Mouse (Mus musculus): ENCODE measurements around the gene Papolg. TPM values are rescaled to one million over a fixed set of nuclear protein-coding genes. Genes with fewer than 3 reads are reported as not detected.
"Not testable (repeated sequence)": the region's sequence is repeated elsewhere in the genome, so short reads cannot be mapped to it uniquely, and the experiment has no call there.

The Papolg gene
- 1 to 10 TPM; 3.5 to 4.6 TPM for total RNA-seq (2021)
- long read RNA-seq, experiment 1, partial matches to known transcripts, result 0 of 2 reads
- long read RNA-seq, experiment 1, other reads (novel, unspliced or antisense), result 0 of 2 reads
- long read RNA-seq, experiment 2, partial matches to known transcripts, result 0 of 3 reads
- long read RNA-seq, experiment 2, other reads (novel, unspliced or antisense), result 0 of 3 reads

DNA sequence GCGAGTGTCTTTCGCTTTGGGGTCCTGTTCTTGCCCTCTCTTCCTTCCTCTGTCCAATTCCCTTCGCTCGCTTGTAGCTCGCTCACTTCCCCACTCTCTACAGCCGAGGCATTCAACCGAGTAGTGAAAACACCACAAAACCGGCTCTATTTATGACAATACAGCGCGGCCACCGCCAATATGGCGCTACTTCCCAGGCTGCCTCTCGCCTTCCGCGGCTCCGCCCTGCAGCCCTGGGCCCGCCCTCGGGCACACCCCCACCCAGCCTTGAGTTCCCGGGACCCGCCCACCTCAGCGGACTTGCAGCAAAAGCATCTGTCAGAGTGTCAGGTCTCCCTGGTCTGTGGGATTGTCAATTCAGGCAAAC, at the start of gene Papolg:
TSS of gene Papolg (minus strand) at position 194 of the 367 bp plus-strand sequence.
- DNase-seq, result peak; percentile 89

DNA sequence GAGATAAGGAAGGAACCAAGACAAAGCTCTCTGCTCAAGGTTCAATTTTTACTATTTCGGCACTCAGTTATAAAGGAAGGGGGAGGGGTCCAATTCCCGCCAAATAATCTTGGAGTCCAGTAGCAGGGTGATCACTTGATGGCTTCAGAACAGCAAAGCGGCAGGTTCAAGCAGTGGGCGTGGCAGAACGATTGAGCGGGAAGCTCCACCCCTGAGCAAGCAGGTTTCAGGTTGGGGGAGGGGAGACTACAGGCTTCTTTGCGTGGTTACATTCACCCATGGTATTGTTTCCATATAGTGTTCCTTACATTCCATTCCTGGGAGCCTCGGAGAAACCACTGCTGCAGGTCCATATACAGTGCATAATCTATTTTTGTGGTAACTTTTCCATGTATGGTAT, 33.1 kb upstream of the Papolg start:
- DNase-seq, result not testable (repeated sequence)

GRCm38 (mm10) chr11:23927643-23928042, 32.6 kb upstream of the Papolg start:
- DNase-seq, result no peak

GRCm38 (mm10) chr11:23913824-23914223, 18.8 kb upstream of the Papolg start:
- DNase-seq, result not testable (repeated sequence)

- no peak for DNase-seq
Measured at GRCm38 (mm10) chr11:23903909-23904308, 8.9 kb upstream of the Papolg start.

- no peak for DNase-seq
Measured at GRCm38 (mm10) chr11:23894141-23895059, 653 bp downstream of the Papolg start.

- DNase-seq, result no peak
Measured at GRCm38 (mm10) chr11:23893556-23893955, 1.5 kb downstream of the Papolg start.

GRCm38 (mm10) chr11:23864326-23864725, 30.7 kb downstream of the Papolg start:
- no peak for DNase-seq

DNA sequence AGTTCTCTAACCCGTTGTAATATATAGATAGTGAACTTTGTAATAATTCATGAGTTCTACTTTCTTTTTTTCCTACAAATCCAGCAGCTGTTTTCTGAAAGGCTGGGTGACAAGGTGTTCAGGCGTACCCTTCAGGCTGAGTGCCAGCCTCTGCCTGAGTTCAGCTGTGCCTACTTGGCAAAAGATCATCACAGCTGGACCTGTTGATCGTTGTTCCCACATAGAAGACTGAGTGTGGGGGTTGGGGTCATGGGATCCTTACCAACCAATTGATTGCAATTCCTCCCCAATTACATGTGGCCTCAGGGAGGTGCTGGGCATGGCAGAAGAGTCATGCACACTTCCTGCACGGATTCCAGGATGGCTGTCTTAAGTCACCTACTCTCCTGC, 38.3 kb downstream of the Papolg start:
- no peak for DNase-seq

- no peak for DNase-seq
Measured at GRCm38 (mm10) chr11:23856054-23856722, 38.9 kb downstream of the Papolg start.

- DNase-seq, result peak; percentile 23
Measured at GRCm38 (mm10) chr11:23855182-23855802, 39.8 kb downstream of the Papolg start.

DNA sequence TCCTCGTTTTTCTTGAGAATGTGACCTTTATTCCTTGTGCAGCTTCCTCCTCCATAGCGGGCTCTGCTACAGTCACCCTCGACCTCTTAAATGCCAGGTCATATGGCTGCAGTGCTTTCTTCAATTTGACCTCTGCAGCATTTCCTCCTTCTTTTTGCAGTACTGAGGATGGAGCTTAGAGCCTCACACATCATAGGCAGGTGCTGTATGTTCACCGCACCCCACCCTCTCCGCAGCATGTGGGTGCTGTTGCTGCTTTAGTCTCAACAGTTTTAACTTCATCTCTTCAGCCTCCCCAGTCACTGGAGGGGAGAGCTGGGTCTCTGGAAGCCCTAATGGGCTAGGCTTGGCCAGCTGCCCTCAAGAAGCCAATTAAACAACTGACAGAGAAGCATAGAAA, 41.7 kb downstream of the Papolg start:
- DNase-seq, result no peak

DNA sequence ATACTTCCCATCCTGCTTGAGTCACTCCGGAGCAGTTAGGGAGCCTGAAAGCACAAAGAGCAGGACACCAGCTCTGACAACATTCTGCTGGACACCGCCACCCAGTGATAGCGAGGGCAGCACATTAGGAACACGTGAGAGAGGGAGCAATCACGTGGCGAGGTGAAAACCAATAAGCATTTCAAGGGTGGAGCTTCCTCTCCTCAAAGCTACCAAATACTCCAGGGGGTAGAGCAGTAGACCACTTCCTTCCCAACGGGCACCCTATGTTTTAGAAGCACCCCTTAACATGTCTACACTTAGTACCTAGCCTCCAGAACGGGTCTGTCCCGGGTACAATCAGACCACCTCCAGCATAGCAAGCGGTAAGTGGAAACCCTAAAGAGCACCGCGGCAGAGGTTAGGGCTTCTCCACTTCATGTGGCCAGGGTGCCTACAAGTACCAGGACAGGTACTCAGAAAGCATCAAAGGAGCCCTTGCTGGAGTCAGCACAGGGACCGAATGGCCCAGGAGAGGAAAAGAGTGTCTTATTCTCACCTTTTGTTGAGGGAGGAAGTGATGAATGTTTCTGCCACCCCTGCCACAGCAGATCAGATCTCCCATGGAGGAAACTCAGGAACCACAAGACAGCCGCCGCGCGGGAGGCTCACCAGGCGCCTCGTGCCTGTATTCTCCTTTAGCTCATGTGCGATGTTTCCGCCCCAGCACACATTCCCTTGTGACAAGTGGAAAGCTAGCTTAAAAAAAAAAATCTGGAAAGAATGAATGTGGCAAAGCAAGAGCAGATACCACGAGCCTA, 48.8 kb downstream of the Papolg start:
- DNase-seq, result no peak

DNA sequence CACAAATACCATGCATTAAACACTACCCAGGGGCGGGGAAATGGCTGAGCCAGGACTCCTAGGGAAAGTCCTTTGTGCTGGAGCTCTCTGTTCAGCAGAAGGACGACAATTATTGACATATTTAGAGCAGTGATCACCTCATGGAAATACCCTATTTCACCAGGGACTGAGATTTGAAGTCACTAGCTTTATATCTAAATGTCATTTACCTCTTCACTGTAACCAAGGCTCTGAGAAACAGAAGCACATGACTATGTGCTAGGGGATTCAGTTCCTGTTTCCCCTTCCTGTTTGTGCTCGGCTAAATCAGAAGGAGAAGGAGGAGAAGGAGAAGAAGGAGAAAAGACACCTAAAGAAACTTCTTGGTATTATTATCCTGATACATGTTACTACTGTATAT, 71.8 kb downstream of the Papolg start:
- DNase-seq, result no peak

- DNase-seq, result no peak
Measured at GRCm38 (mm10) chr11:23821652-23822051, 73.4 kb downstream of the Papolg start.

DNA sequence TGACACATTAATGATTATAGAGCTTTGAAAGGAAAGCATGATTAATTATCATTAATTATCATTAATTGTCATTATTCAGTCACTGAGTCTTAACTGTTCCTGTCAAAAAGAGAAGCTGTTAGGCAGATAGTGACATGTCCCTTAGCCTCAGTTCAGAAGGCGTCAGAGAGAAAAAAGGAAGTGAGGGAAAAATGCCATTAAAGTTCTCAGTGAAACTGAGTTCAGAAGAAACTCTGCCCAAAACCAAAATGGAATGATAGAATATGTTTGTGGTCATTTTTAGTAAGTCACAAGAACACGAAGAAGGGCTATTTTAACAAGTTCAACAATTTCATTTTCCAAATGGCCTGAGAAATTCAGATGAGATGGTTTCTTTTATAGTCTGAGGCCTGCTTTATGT, 74.1 kb downstream of the Papolg start:
- DNase-seq, result no peak

DNA sequence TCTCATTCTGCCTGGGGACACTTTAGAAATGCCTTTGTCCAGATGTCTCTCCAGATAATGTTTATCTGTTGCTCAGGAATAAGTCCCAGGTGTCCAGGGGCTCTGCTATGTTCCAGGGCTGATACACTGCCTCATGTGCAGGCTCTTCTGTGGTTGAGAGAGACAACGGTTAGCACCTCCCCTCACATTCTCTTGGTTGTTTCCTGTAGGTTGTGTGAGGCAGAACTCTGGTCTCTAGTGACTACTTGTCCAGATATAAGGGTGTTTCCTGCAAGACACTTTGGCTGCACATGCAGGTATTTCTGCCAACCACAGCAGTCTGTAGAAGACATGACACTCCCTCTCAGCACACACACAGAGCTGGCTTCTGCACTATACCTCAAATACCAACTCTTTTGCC, 76.3 kb downstream of the Papolg start:
- no peak for DNase-seq
